Mouse (Mus musculus): ENCODE data around the gene Spib. TPM values are rescaled to one million over a fixed set of nuclear protein-coding genes. Genes with fewer than 3 reads are reported as not detected.

Gene Spib
- polyA plus RNA-seq, 1 experiment from 2014 or later: 0.13 TPM

- Histone ChIP-seq H3K9ac (peak within 1 kb of the TSS; percentile 92), H3K4me2 (peak within 1 kb of the TSS; percentile 89), H3K4me3 (peak within 1 kb of the TSS; percentile 69), H3K36me3 (peaks cover 32% of the 10 kb centered on the region), H3K4me1 (peaks cover 22% of the 10 kb centered on the region), H3K9me3 (no peaks in the 10 kb centered on the region), H3K27ac (replicated peaks) (peak within 1 kb of the TSS; percentile 92), H3K27me3 (replicated peaks) (peaks cover 33% of the 10 kb centered on the region)
- peak; percentile 94 for ATAC-seq (ENCODE audit: extremely low read depth, insufficient number of reproducible peaks, low FRiP score, low TSS enrichment)
- WGBS: under 1% methylated on average over 58 of the region's 58 CpGs
These were observed 35.7 kb downstream of the Spib start, which contains the start of the genes Emc10 and Fam71e1 for GRCm38 (mm10) chr7:44495992-44496770. TSS of gene Emc10 (minus strand) at chr7:44496529. TSS of gene Fam71e1 (plus strand) at chr7:44496581.

DNA sequence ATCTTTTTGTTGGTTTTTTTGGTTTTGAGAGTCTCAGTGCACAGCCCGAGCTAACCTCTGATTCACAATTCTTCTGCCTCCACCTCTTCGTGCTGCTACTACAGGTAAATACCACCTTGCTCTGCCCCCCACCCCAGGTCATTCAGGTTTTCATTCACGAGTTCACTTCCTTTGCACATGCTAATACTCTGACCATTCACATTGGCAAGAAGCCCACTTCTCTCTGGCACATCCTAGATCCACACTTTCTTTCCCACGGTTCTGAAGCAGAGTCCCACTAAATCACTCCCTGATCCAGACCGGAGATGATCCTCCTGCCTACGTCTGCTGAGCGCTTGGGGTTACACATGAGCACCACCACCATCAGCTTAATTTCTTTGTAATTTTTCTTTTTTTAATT is 36.8 kb downstream of the Spib start:
- Histone ChIP-seq H3K9ac (peak overlapping the region; percentile 92), H3K4me3 (peak overlapping the region; percentile 69), H3K36me3 (peaks cover 43% of the 10 kb centered on the region), H3K27me3 (replicated peaks) (peaks cover 22% of the 10 kb centered on the region), H3K4me2 (peak overlapping the region; percentile 89), H3K4me1 (peaks cover 32% of the 10 kb centered on the region), H3K9me3 (no peaks in the 10 kb centered on the region), H3K27ac (replicated peaks) (no peak overlapping the region)
- 81% methylated on average over 7 of the region's 7 CpGs for WGBS
- no peak for ATAC-seq (ENCODE audit: extremely low read depth, insufficient number of reproducible peaks, low FRiP score, low TSS enrichment)

- H3K27ac ChIP-seq (replicated peaks): no peak overlapping the region
- peaks cover 18% of the 10 kb centered on the region for H3K27me3 ChIP-seq (replicated peaks)
- ATAC-seq (ENCODE audit: extremely low read depth, insufficient number of reproducible peaks, low FRiP score, low TSS enrichment): no peak
- peaks cover 47% of the 10 kb centered on the region for H3K36me3 ChIP-seq
- WGBS: 86% methylated on average over 12 of the region's 12 CpGs
- H3K4me1 ChIP-seq: peaks cover 33% of the 10 kb centered on the region
- H3K4me2 ChIP-seq: peak overlapping the region; percentile 89
- H3K4me3 ChIP-seq: no peak overlapping the region
- no peak overlapping the region for H3K9ac ChIP-seq
- H3K9me3 ChIP-seq: no peaks in the 10 kb centered on the region
These were observed 37.2 kb downstream of the Spib start for GRCm38 (mm10) chr7:44494681-44495080.

DNA sequence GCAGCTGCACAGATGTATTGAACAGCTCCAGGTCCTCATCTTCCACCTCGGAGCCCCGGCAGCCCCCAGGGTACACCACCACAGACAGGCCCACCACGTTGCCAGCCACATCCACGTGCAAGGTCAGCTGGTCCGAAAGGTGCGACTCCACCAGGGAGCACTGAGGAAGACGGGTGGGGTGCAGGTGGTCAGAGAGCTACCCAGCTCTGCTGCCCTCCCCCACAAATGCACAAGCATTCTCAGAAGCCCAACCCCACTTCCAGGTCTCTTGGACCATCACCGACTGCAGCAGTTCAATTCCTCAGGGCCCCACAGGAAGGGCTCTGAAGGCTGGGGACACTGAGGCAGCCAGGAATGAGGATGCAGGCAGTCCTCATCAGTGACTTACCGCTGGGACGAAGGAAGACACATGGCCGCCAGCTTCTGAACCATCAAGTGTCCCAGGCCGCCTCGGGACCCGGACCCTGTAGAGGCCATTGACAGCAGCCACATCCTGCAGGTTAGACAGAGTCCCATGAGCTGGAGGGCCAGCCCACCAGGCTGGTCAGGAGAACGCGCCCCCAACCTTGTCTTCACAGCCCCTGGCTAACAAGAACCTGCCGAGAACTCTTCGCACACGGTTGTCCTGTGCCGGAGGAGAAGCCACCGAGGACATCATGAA is 39.6 kb downstream of the Spib start:
- no peak overlapping the region for H3K4me2 ChIP-seq
- H3K9me3 ChIP-seq: no peaks in the 10 kb centered on the region
- peaks cover 59% of the 10 kb centered on the region for H3K36me3 ChIP-seq
- no peak for ATAC-seq (ENCODE audit: extremely low read depth, insufficient number of reproducible peaks, low FRiP score, low TSS enrichment)
- H3K9ac ChIP-seq: 0 out of 2 replicates have a peak overlapping the region, but pooled peaks have one; percentile 7
- no peak overlapping the region for H3K4me3 ChIP-seq
- H3K27ac ChIP-seq (replicated peaks): no peak overlapping the region
- H3K4me1 ChIP-seq: peaks cover 32% of the 10 kb centered on the region
- 88% methylated on average over 21 of the region's 21 CpGs for WGBS
- H3K27me3 ChIP-seq (replicated peaks): no peaks in the 10 kb centered on the region

DNA sequence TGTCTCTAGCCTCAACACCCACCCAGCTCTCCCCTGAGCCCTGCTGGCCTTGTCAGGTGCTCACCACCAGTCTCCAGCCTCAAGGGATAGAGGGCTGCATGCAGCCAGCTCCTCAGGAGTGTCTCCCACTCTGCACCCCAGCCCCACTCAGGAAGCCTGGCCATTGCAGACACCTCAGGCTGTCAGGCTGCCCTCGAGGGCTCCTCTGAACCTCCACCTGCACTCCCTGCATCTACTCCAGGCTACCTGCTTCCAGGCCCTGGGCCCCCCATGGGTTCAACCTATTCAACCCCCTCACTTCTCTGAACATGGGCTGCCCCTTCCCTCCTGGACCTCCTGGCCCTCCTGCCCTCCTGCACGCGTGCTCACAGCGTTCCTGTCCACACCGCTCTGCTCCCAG is 40.5 kb downstream of the Spib start:
- Histone ChIP-seq H3K27ac (replicated peaks) (no peak overlapping the region), H3K4me2 (no peak overlapping the region), H3K36me3 (peaks cover 59% of the 10 kb centered on the region), H3K4me3 (no peak overlapping the region), H3K4me1 (peaks cover 35% of the 10 kb centered on the region), H3K9me3 (no peaks in the 10 kb centered on the region), H3K27me3 (replicated peaks) (no peaks in the 10 kb centered on the region), H3K9ac (no peak overlapping the region)
- WGBS: 90% methylated on average over 5 of the region's 5 CpGs
- ATAC-seq (ENCODE audit: extremely low read depth, insufficient number of reproducible peaks, low FRiP score, low TSS enrichment): no peak

GRCm38 (mm10) chr7:44490281-44490680 is 41.6 kb downstream of the Spib start:
- 70% methylated on average over 4 of the region's 4 CpGs for WGBS
- no peaks in the 10 kb centered on the region for H3K27me3 ChIP-seq (replicated peaks)
- peaks cover 36% of the 10 kb centered on the region for H3K4me1 ChIP-seq
- H3K9ac ChIP-seq: peak overlapping the region; percentile 26; the same call in 1 of the 2 replicates
- no peaks in the 10 kb centered on the region for H3K9me3 ChIP-seq
- H3K4me2 ChIP-seq: no peak overlapping the region
- H3K27ac ChIP-seq (replicated peaks): no peak overlapping the region; the same call in 1 of the 2 replicates
- H3K4me3 ChIP-seq: no peak overlapping the region
- H3K36me3 ChIP-seq: peaks cover 68% of the 10 kb centered on the region
- no peak for ATAC-seq (ENCODE audit: extremely low read depth, insufficient number of reproducible peaks, low FRiP score, low TSS enrichment)

DNA sequence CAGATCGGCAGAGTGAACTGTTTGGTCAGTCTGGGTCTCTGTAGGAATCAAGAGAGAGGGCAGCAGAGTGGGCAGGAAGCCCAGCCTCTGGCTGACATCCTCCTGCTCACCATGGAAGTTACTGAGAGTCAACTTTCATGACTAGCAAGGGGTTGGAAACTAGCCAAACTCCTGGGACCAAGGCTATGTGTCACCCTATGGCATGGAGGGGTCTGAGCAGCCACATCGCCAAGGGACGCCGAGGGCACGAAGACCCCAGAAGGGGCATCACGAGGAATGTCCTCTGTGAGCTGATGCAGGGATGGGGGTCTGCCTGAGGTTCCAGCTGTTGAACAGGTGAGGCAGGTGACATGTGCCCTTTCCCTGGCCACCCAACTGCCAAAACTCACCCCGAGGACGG is 43.3 kb downstream of the Spib start:
- Histone ChIP-seq H3K4me1 (peaks cover 39% of the 10 kb centered on the region), H3K27ac (replicated peaks) (no peak overlapping the region), H3K4me3 (no peak overlapping the region), H3K36me3 (peaks cover 70% of the 10 kb centered on the region), H3K27me3 (replicated peaks) (no peaks in the 10 kb centered on the region), H3K4me2 (no peak overlapping the region), H3K9me3 (no peaks in the 10 kb centered on the region), H3K9ac (no peak overlapping the region)
- no peak for ATAC-seq (ENCODE audit: extremely low read depth, insufficient number of reproducible peaks, low FRiP score, low TSS enrichment)
- WGBS: 85% methylated on average over 8 of the region's 8 CpGs

DNA sequence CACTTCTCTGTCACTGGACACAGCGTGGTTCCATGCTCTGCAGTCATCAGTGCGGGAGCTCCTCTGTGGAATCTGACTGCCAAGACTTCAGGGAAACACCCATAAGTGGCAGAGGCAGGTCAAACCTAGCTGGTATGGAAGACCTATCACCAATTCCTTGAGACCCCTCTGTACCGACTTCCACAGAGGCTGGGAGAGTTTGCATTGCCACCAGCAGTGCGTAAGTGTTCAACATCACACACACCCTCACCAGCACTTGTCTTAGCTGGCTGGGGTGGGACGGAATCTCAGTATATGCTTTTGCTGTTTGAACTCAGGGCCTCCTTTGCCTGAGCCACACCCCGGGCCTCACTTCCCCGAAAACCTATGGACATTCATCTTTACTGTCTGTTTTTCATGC is 43.9 kb downstream of the Spib start:
- no peak for ATAC-seq (ENCODE audit: extremely low read depth, insufficient number of reproducible peaks, low FRiP score, low TSS enrichment)
- Histone ChIP-seq H3K4me1 (peaks cover 43% of the 10 kb centered on the region), H3K36me3 (peaks cover 66% of the 10 kb centered on the region), H3K9me3 (no peaks in the 10 kb centered on the region), H3K4me2 (no peak overlapping the region), H3K27ac (replicated peaks) (no peak overlapping the region), H3K9ac (no peak overlapping the region; the same call in 1 of the 2 replicates), H3K4me3 (no peak overlapping the region), H3K27me3 (replicated peaks) (no peaks in the 10 kb centered on the region)
- WGBS: 78% methylated on average over 7 of the region's 7 CpGs

DNA sequence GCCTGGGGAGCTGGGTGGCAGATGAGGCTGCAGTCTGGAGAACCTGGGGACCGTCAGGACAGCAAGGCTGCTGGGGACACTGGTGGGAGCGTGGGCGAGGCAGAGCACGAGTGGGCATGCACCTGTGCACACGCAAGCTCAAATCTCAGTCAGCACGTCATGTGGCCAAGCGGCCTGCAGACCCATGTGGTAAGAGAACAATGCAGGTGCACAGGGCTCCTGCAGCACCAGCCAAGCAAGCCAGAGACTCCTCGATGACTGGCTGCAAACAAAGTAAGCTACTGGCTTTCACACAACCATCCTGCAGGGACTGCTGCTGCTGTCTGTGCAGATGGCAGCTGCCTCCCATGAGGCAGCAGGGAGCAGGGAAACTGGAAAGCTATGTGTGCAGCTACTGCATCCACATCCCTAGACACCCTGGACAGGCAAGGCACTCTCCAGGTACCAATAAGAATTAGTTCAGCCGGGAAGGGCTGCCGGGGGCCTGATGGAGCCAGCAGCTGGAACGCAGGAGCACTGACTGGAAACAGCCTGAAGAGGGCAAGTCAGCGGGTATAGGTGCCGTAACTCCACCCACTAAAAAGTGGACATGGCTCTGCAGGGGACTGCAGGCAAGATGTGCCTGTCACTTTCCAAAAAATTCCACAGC is 44.8 kb downstream of the Spib start:
- no peaks in the 10 kb centered on the region for H3K9me3 ChIP-seq
- 0 out of 2 replicates have a peak overlapping the region, but pooled peaks have one; percentile 44 for H3K9ac ChIP-seq
- WGBS: 42% methylated on average over 13 of the region's 13 CpGs
- no peak overlapping the region for H3K4me3 ChIP-seq
- H3K27me3 ChIP-seq (replicated peaks): peaks cover 5% of the 10 kb centered on the region
- ATAC-seq (ENCODE audit: extremely low read depth, insufficient number of reproducible peaks, low FRiP score, low TSS enrichment): 0 out of 2 replicates have a peak, but pooled peaks have one; percentile 6
- peaks cover 52% of the 10 kb centered on the region for H3K4me1 ChIP-seq
- no peak overlapping the region for H3K4me2 ChIP-seq
- H3K27ac ChIP-seq (replicated peaks): peak overlapping the region; percentile 60
- H3K36me3 ChIP-seq: peaks cover 62% of the 10 kb centered on the region

DNA sequence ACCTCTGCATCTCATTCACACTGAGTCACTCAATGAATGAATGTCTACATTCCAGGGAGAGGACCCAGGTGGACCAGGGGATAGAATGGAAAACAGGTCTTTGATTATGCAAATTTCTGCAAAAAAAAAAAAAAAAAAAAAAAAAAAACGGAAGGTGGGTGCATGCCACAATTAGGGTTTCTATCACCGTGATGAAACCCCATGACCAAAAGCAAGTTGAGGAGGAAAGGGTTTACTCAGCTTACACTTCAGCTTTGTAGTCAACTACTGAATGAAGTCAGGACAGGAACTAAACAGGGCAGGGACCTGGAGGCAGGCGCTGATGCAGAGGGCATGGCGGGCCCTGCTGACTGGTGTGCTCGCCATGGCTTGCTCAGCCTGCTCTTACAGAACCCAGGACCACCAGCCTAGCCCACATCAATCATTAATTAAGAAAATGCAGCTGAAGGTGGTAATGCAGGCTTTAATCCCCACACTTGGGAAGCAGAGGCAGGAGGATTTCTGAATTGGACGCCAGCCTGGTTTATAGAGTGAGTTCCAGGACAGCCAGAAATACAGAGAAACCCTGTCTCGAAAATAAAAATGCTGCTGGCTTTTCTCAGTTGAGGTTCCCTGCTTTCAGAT is 46.2 kb downstream of the Spib start:
- peaks cover 48% of the 10 kb centered on the region for H3K36me3 ChIP-seq
- peak overlapping the region; percentile 47; the same call in 1 of the 2 replicates for H3K9ac ChIP-seq
- H3K9me3 ChIP-seq: no peaks in the 10 kb centered on the region
- H3K27ac ChIP-seq (replicated peaks): peak overlapping the region; percentile 60
- H3K4me2 ChIP-seq: no peak overlapping the region
- 57% methylated on average over 7 of the region's 7 CpGs for WGBS
- H3K4me1 ChIP-seq: peaks cover 59% of the 10 kb centered on the region
- H3K27me3 ChIP-seq (replicated peaks): peaks cover 8% of the 10 kb centered on the region
- no peak for ATAC-seq (ENCODE audit: extremely low read depth, insufficient number of reproducible peaks, low FRiP score, low TSS enrichment)
- H3K4me3 ChIP-seq: no peak overlapping the region
